Mouse (Mus musculus) heart, embryonic 11.5 days (tissue): ENCODE results near the gene Shisa8. TPM values are rescaled to one million over a fixed set of nuclear protein-coding genes. Genes with fewer than 3 reads are reported as not detected.

ENCODE experiments used
- ATAC-seq: fragments of 200-750 bp; cut with Nextera tagmentation; replicated peaks from 2 replicates; pipeline ENCODE4 v1.8.0; 2017; ENCODE audit warnings: moderate library complexity; ENCODE audit not compliant: insufficient number of reproducible peaks, low FRiP score, low TSS enrichment
- H3K27ac ChIP-seq: fragments of 300-500 bp; sonication (generic); 2 replicates; pipeline ENCODE4 v1.5.1; 2014; ENCODE audit warnings: mild to moderate bottlenecking, low read depth, low read length
- H3K27me3 ChIP-seq: fragments of 300-500 bp; sonication (generic); 2 replicates; pipeline ENCODE4 v1.6.1; 2014; ENCODE audit warnings: mild to moderate bottlenecking, low read length, mixed read lengths; ENCODE audit not compliant: control insufficient read depth, insufficient read depth
- H3K36me3 ChIP-seq: fragments of 300-500 bp; sonication (generic); 2 replicates; pipeline ENCODE4 v1.6.1; 2014; ENCODE audit warnings: mild to moderate bottlenecking, low read length, moderate library complexity, mixed read lengths; ENCODE audit not compliant: control insufficient read depth, insufficient read depth
- H3K4me1 ChIP-seq: fragments of 300-500 bp; sonication (generic); 2 replicates; pipeline ENCODE4 v1.6.1; 2014; ENCODE audit warnings: low read length; ENCODE audit not compliant: control insufficient read depth, insufficient read depth
- H3K4me2 ChIP-seq: fragments of 300-500 bp; sonication (generic); 2 replicates; pipeline ENCODE4 v1.6.1; 2014; ENCODE audit warnings: mild to moderate bottlenecking, moderate library complexity
- H3K4me3 ChIP-seq: fragments of 300-500 bp; sonication (generic); 2 replicates; pipeline ENCODE4 v1.5.1; 2014; ENCODE audit warnings: low read depth, low read length
- H3K9ac ChIP-seq: fragments of 300-500 bp; sonication (generic); 2 replicates; pipeline ENCODE4 v1.6.1; 2014; ENCODE audit warnings: mild to moderate bottlenecking, low read depth, low read length, moderate library complexity
- H3K9me3 ChIP-seq: fragments of 300-500 bp; sonication (generic); replicated peaks from 2 replicates; pipeline ENCODE4 v1.6.1; 2016; ENCODE audit warnings: low read length; ENCODE audit not compliant: control insufficient read depth
- WGBS: fragments of 180-500 bp; shearing (Covaris S2); extraction: QIAGEN DNeasy Blood & Tissue Kit; methylation state at CpG from one replicate; pipeline ENCODE4 v1.1.7; 2014; ENCODE audit not compliant: insufficient replicate concordance; 5-methylcytosine and 5-hydroxymethylcytosine counted together
- polyA plus RNA-seq: library from polyadenylated mRNA; unstranded; fragments of >200 nt; fragmentation: Nextera tagmentation; extraction: Ambion mirVana; gene quantifications from 2 replicates; pipeline ENCODE4 v1.2.1, GENCODE M21; 2014

The Shisa8 gene
- polyA plus RNA-seq, 1 experiment from 2014 or later, result 0.07 TPM

DNA sequence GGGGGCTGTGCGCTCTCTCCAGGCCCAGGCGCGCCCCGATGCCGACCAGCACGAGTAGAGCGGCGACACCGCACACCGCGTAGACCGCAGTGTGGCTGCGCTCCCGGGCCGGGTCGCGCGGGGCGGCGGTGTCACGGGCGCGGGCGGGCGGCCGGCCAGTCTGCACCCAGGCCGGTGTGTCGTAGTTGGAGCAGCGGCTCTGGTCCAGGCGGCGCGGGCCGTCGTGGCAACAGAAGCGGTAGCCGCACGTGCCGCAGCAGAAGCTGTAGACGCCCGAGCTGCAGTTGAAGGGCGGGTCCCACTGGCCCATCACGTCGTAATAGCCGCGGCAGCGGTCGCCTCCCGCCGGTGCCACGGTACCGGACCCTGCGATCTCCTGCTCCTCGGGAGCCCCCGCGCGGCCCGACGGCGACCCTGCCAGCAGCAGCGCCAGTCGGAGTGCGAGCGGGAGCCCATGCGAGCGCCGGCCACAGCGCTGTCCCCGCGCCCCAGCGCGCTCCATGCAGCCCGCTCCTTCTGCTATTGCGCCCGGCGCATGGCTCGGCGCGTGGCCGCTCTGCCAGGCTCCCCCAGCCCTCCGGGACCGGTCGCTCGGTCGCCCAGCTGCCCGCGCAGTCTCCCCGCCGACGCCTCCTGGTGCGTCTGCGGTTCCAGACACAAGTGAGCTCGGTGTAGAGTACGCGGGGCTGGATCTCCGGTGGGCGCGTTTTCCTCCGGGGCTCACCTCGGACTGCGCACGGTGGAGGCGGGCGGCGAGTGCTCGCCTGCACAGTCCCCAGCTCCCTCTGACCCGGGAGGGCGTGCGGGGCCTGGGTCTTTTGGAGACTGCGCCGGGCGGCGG lies 484 bp downstream of the Shisa8 start:
- H3K36me3 ChIP-seq, result no peaks in the 10 kb centered on the region
- peak overlapping the region; percentile 52 for H3K4me3 ChIP-seq
- no peak for ATAC-seq
- peaks cover 97% of the 10 kb centered on the region for H3K27me3 ChIP-seq
- H3K9me3 ChIP-seq, result no peaks in the 10 kb centered on the region
- H3K4me2 ChIP-seq, result peak overlapping the region; percentile 85
- peak overlapping the region; percentile 28; the same call in 1 of the 2 replicates for H3K9ac ChIP-seq
- H3K27ac ChIP-seq, result no peak overlapping the region
- H3K4me1 ChIP-seq, result peaks cover 22% of the 10 kb centered on the region
- under 1% methylated on average over 98 of the region's 112 CpGs for WGBS

DNA sequence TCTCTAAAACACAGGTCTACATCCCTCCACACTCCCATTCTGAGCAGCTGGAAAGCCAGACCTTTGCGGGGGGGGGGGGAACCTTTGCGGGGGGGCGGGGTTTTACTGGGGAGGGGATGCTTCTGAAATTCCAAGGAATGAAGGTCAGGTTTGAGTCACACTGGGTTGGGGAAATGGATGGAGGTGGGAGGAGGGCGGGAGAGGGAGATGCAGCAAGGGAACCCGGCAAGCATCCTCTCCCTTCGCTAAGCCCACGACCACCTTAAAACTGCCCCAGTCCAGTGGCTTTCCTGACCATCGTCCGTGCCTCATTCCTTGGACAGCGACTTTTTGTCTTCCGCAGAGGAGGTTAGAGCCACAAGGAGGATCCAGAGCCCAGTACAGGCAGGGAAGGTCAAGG lies 1.3 kb downstream of the Shisa8 start:
- no peak overlapping the region for H3K4me2 ChIP-seq
- no peak for ATAC-seq
- H3K9me3 ChIP-seq, result no peaks in the 10 kb centered on the region
- peaks cover 97% of the 10 kb centered on the region for H3K27me3 ChIP-seq
- H3K9ac ChIP-seq, result no peak overlapping the region
- H3K4me3 ChIP-seq, result peak overlapping the region; percentile 52; the same call in 1 of the 2 replicates
- 3% methylated on average over 11 of the region's 11 CpGs for WGBS
- H3K4me1 ChIP-seq, result peaks cover 24% of the 10 kb centered on the region
- no peak overlapping the region for H3K27ac ChIP-seq
- H3K36me3 ChIP-seq, result no peaks in the 10 kb centered on the region

GRCm38 (mm10) chr15:82210801-82211200 lies 1.8 kb downstream of the Shisa8 start:
- H3K4me2 ChIP-seq, result no peak overlapping the region
- H3K9me3 ChIP-seq, result no peaks in the 10 kb centered on the region
- H3K27me3 ChIP-seq, result peaks cover 97% of the 10 kb centered on the region
- no peak for ATAC-seq
- no peak overlapping the region for H3K4me3 ChIP-seq
- H3K27ac ChIP-seq, result no peak overlapping the region
- WGBS, result 38% methylated on average over 1 of the region's 1 CpGs
- no peak overlapping the region for H3K9ac ChIP-seq
- H3K4me1 ChIP-seq, result peaks cover 21% of the 10 kb centered on the region
- no peaks in the 10 kb centered on the region for H3K36me3 ChIP-seq

GRCm38 (mm10) chr15:82209295-82210050 lies 3.1 kb downstream of the Shisa8 start:
- Histone ChIP-seq H3K27ac (no peak overlapping the region), H3K4me3 (no peak overlapping the region), H3K9ac (no peak overlapping the region), H3K27me3 (peaks cover 97% of the 10 kb centered on the region), H3K4me2 (no peak overlapping the region), H3K9me3 (no peaks in the 10 kb centered on the region), H3K36me3 (peaks cover 4% of the 10 kb centered on the region; the same call in 1 of the 2 replicates), H3K4me1 (peaks cover 21% of the 10 kb centered on the region)
- WGBS, result 75% methylated on average over 13 of the region's 13 CpGs
- ATAC-seq, result no peak

GRCm38 (mm10) chr15:82208307-82208706 lies 4.3 kb downstream of the Shisa8 start:
- Histone ChIP-seq H3K9ac (no peak overlapping the region), H3K27me3 (peaks cover 91% of the 10 kb centered on the region), H3K4me3 (no peak overlapping the region), H3K36me3 (peaks cover 7% of the 10 kb centered on the region), H3K4me1 (peaks cover 21% of the 10 kb centered on the region), H3K4me2 (no peak overlapping the region), H3K27ac (no peak overlapping the region), H3K9me3 (no peaks in the 10 kb centered on the region)
- WGBS, result 76% methylated on average over 8 of the region's 8 CpGs
- no peak for ATAC-seq

- H3K27me3 ChIP-seq, result peaks cover 86% of the 10 kb centered on the region
- H3K9ac ChIP-seq, result no peak overlapping the region
- peaks cover 14% of the 10 kb centered on the region for H3K36me3 ChIP-seq
- no peak overlapping the region; the same call in 1 of the 2 replicates for H3K4me3 ChIP-seq
- ATAC-seq, result no peak
- H3K4me2 ChIP-seq, result peak overlapping the region; percentile 46
- H3K27ac ChIP-seq, result no peak overlapping the region
- 11% methylated on average over 30 of the region's 30 CpGs for WGBS
- no peaks in the 10 kb centered on the region for H3K9me3 ChIP-seq
- H3K4me1 ChIP-seq, result peaks cover 20% of the 10 kb centered on the region
These were observed 5.0 kb downstream of the Shisa8 start for GRCm38 (mm10) chr15:82207504-82208219.

GRCm38 (mm10) chr15:82207105-82207459 lies 5.5 kb downstream of the Shisa8 start:
- Histone ChIP-seq H3K36me3 (peaks cover 16% of the 10 kb centered on the region), H3K9ac (no peak overlapping the region), H3K4me2 (peak overlapping the region; percentile 46), H3K27me3 (peaks cover 80% of the 10 kb centered on the region), H3K4me1 (peaks cover 14% of the 10 kb centered on the region), H3K4me3 (no peak overlapping the region; the same call in 1 of the 2 replicates), H3K27ac (no peak overlapping the region), H3K9me3 (no peaks in the 10 kb centered on the region)
- ATAC-seq, result no peak
- 12% methylated on average over 34 of the region's 34 CpGs for WGBS

DNA sequence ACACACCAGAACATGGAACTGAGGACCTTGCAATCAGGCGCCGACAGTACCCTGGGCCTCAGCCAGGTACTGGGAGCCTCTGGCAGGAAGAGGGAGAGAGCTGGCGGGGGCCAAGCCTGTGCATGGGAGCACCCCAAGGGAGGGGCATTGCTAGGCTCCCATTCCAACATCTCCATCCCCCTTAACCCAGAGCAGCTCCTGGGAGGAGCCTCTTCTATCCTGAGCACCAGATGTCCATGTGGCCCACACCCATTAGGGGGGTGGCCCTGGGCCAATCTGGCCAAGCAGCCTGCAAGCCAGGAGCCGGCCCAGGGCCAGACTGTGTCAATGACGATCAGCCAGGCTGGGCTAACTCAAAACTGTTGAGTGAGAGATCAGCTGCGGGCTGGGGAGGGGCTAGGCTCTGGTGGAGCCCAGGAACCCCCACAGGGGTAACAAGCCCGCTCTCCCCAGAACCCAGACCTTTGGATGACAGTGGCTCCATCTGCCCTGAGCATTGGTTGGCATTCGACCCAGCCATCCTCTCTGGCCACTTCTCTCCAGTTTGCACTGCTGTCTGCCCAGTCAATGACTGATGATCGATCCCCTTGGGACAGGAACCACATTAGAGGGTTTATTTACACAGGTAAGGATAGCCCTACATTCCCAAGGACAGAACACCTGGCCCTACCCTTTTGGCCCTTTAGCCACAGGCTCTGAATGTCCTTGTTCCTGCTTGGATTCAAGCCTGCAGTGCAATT lies 6.1 kb downstream of the Shisa8 start:
- H3K27me3 ChIP-seq, result peaks cover 75% of the 10 kb centered on the region
- peaks cover 19% of the 10 kb centered on the region for H3K36me3 ChIP-seq
- no peak overlapping the region; the same call in 1 of the 2 replicates for H3K4me3 ChIP-seq
- H3K4me1 ChIP-seq, result peaks cover 10% of the 10 kb centered on the region
- H3K9me3 ChIP-seq, result no peaks in the 10 kb centered on the region
- WGBS, result 53% methylated on average over 9 of the region's 9 CpGs
- H3K27ac ChIP-seq, result no peak overlapping the region
- H3K9ac ChIP-seq, result no peak overlapping the region
- peak overlapping the region; percentile 46 for H3K4me2 ChIP-seq
- peak; percentile 57; the same call in 1 of the 2 replicates for ATAC-seq
